Mouse (Mus musculus): ENCODE results near the gene Arrb2. TPM values are rescaled to one million over a fixed set of nuclear protein-coding genes. Genes with fewer than 3 reads are reported as not detected.
A peak's percentile ranks its signal among the peaks of the same experiment; 100 is the strongest.
"Not testable (repeated sequence)": the region's sequence is repeated elsewhere in the genome, so short reads cannot be mapped to it uniquely, and the experiment has no call there.

Gene Arrb2
- polyA plus RNA-seq, 1 experiment from 2014 or later: 7.4 TPM

DNA sequence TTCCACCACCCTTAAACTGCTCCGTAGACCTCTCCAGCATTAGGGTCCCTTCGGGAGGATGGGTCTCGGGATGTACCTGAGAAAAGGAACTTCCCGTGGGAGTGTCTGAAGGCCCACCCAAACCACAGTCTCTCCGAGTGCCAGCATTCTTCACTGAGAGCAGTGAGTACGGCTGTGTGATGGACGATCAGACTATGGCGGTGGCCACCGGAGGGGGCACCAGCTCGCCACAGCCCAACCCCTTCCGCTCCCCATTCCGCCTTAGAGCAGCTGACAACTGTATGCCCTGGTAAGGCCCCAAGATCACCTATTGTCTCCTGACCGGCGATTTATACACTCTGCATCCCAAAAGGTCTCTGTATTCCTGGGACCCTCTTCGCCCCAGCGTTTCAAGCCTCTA is 32.8 kb downstream of the Arrb2 start:
- no peak for ATAC-seq
- Histone ChIP-seq H3K9ac (ENCODE audit: low read depth, low read length) (no peak overlapping the region), H3K36me3 (ENCODE audit: control insufficient read depth, insufficient read depth) (no peaks in the 10 kb centered on the region), H3K4me2 (replicated peaks; ENCODE audit: low read depth) (no peak overlapping the region), H3K9me3 (ENCODE audit: control insufficient read depth) (no peaks in the 10 kb centered on the region), H3K4me3 (ENCODE audit: low read depth, low read length) (no peak overlapping the region), H3K4me1 (replicated peaks; ENCODE audit: control insufficient read depth, insufficient read depth, low read length) (no peaks in the 10 kb centered on the region), H3K27ac (ENCODE audit: low read depth, low read length) (no peak overlapping the region), H3K27me3 (replicated peaks; ENCODE audit: control insufficient read depth, insufficient read depth, low read length) (peaks cover 14% of the 10 kb centered on the region; the same call in 1 of the 2 replicates)
- 52% methylated on average over 16 of the region's 16 CpGs for WGBS
- TF ChIP-seq CTCF (IDR thresholded peaks at IDR 0.05; ENCODE audit: low read depth): peak; percentile 30

DNA sequence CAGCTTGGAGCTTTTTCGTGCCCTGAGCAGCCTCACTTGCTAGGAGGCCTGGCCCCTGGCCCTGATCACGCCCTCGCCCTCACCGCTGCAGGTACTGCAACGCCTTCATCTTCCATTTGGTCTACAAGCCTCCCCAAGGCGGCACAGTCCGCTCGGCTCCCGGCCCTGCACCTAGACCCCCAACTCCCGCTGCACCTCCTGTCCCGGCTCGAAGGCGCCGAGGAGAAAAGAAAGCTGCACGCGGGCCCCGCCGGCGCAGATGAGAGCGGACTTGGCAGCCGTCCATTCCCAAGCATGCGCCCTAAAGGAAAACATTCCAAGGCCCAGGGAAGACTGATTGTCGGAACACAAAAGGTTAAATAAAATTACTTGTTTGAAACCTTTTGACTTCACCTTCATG is 33.4 kb downstream of the Arrb2 start:
- Histone ChIP-seq H3K9ac (ENCODE audit: low read depth, low read length) (no peak overlapping the region), H3K9me3 (ENCODE audit: control insufficient read depth) (no peaks in the 10 kb centered on the region), H3K36me3 (ENCODE audit: control insufficient read depth, insufficient read depth) (no peaks in the 10 kb centered on the region), H3K4me3 (ENCODE audit: low read depth, low read length) (peak overlapping the region; percentile 19; the same call in 1 of the 2 replicates), H3K27ac (ENCODE audit: low read depth, low read length) (no peak overlapping the region), H3K4me1 (replicated peaks; ENCODE audit: control insufficient read depth, insufficient read depth, low read length) (no peaks in the 10 kb centered on the region), H3K27me3 (replicated peaks; ENCODE audit: control insufficient read depth, insufficient read depth, low read length) (peaks cover 14% of the 10 kb centered on the region; the same call in 1 of the 2 replicates), H3K4me2 (replicated peaks; ENCODE audit: low read depth) (peak overlapping the region; percentile 65)
- 16% methylated on average over 23 of the region's 23 CpGs for WGBS
- ATAC-seq: no peak
- TF ChIP-seq CTCF (IDR thresholded peaks at IDR 0.05; ENCODE audit: low read depth): no peak

DNA sequence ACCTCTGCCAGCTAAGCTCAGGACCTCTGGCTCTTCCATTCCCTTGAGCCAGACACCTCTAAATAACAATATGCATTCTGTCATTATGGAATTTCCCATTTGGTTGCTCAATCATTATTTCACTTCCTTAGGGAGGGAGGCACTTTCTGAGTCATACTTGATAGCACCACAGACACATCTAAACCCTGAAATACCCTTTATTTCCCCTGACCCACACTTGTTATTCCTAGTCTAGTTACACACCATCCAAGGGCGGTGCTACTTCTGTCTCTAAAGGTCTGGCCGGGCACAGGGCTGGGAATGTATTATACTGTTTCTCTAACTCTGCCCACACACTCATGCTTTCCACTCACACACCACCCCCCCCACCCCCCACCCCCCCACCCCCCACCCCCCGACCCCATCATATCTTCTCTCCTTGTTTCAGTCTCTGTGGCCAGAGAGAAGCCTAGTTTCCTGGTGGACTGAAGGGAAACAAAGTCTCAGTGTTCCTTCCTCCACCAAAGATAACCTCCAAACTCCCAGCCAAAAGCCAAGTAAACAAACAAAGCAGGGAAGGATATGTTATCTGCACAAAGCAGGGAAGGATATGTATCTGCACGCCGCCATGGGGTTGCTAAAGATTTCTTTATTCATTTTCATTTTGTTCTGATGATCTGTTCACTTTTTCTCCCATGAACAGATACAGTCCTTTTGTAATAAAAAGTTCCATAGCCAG is 35.6 kb downstream of the Arrb2 start:
- H3K4me2 ChIP-seq (replicated peaks; ENCODE audit: low read depth): no peak overlapping the region
- no peak for ATAC-seq
- H3K4me3 ChIP-seq (ENCODE audit: low read depth, low read length): no peak overlapping the region
- no peak overlapping the region for H3K9ac ChIP-seq (ENCODE audit: low read depth, low read length)
- no peaks in the 10 kb centered on the region for H3K9me3 ChIP-seq (ENCODE audit: control insufficient read depth)
- H3K36me3 ChIP-seq (ENCODE audit: control insufficient read depth, insufficient read depth): no peaks in the 10 kb centered on the region
- no peak overlapping the region; the same call in 1 of the 2 replicates for H3K27ac ChIP-seq (ENCODE audit: low read depth, low read length)
- 63% methylated on average over 5 of the region's 5 CpGs for WGBS
- H3K27me3 ChIP-seq (replicated peaks; ENCODE audit: control insufficient read depth, insufficient read depth, low read length): peaks cover 8% of the 10 kb centered on the region; the same call in 1 of the 2 replicates
- TF ChIP-seq CTCF (IDR thresholded peaks at IDR 0.05; ENCODE audit: low read depth): no peak
- 0 out of 2 replicates have a peak, but pooled peaks cover 4% of the 10 kb centered on the region for H3K4me1 ChIP-seq (replicated peaks; ENCODE audit: control insufficient read depth, insufficient read depth, low read length)

DNA sequence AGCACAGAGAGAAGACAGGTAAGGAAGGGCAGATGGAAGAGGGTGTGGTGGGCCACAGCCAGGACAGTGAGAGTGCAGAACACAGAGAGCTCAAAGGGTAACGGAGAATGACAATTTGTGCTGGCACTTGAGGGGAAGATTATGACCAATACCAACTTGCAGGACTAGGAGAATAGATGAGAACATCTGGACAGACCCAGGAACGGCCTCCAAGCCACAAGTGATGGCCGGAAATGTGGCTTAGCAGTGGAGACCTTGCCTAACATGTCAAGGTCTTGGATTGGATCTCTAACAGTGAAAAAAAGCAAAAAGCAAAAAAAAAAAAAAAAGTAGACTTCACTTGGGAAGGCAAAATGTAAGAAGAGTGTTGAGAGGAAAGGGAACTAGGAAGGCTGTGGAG is 37.3 kb downstream of the Arrb2 start:
- H3K4me3 ChIP-seq (ENCODE audit: low read depth, low read length): no peak overlapping the region
- peaks cover 8% of the 10 kb centered on the region; the same call in 1 of the 2 replicates for H3K27me3 ChIP-seq (replicated peaks; ENCODE audit: control insufficient read depth, insufficient read depth, low read length)
- H3K4me2 ChIP-seq (replicated peaks; ENCODE audit: low read depth): no peak overlapping the region
- H3K4me1 ChIP-seq (replicated peaks; ENCODE audit: control insufficient read depth, insufficient read depth, low read length): peaks cover 4% of the 10 kb centered on the region; the same call in 1 of the 2 replicates
- H3K36me3 ChIP-seq (ENCODE audit: control insufficient read depth, insufficient read depth): no peaks in the 10 kb centered on the region
- no peak for ATAC-seq
- no peak overlapping the region for H3K9ac ChIP-seq (ENCODE audit: low read depth, low read length)
- no peak for TF ChIP-seq CTCF (IDR thresholded peaks at IDR 0.05; ENCODE audit: low read depth)
- no peaks in the 10 kb centered on the region for H3K9me3 ChIP-seq (ENCODE audit: control insufficient read depth)
- no peak overlapping the region for H3K27ac ChIP-seq (ENCODE audit: low read depth, low read length)
- 93% methylated on average over 3 of the region's 3 CpGs for WGBS

DNA sequence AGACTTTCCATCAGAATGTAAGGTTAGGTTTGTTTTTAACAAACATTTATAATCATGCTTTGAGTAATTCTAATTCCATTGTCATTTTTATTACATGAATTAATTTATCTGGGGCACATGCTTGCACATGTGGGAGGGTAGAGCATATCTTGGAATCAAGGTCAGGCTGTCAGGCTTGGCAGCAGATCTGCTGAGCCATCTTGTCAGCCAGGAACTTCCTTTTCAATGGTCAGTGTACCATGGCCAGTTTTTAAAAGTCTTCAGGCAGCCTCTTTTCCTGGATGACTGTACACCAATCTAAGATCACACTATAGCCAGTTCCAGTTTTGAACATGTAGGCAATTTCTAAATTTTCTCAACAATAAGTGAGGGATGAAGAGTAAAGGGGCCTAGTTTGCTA is 40.3 kb downstream of the Arrb2 start:
- H3K9ac ChIP-seq (ENCODE audit: low read depth, low read length): no peak overlapping the region
- no peaks in the 10 kb centered on the region for H3K27me3 ChIP-seq (replicated peaks; ENCODE audit: control insufficient read depth, insufficient read depth, low read length)
- TF ChIP-seq CTCF (IDR thresholded peaks at IDR 0.05; ENCODE audit: low read depth): no peak

DNA sequence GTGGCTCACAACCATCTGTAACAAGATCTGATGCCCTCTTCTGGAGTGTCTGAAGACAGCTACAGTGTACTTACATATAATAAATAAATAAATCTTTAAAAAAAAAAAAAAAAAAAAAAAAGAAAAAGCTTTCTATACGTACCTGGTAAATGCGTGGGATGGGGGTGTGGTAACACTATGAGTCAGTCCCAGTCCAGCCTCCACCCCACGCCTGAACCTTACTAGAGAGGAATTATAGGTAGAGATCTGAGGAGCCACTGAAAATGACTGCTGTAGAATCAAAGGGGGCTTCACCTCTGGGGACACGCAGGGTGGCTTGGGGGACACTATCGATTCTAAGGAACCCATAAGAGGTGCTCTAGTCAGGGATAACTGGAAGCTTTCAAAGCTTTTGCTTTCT is 40.9 kb downstream of the Arrb2 start:
- H3K36me3 ChIP-seq (ENCODE audit: control insufficient read depth, insufficient read depth); H3K9ac ChIP-seq (ENCODE audit: low read depth, low read length); H3K4me2 ChIP-seq (replicated peaks; ENCODE audit: low read depth); H3K27me3 ChIP-seq (replicated peaks; ENCODE audit: control insufficient read depth, insufficient read depth, low read length); H3K4me3 ChIP-seq (ENCODE audit: low read depth, low read length); H3K9me3 ChIP-seq (ENCODE audit: control insufficient read depth); H3K4me1 ChIP-seq (replicated peaks; ENCODE audit: control insufficient read depth, insufficient read depth, low read length); H3K27ac ChIP-seq (ENCODE audit: low read depth, low read length): not testable (repeated sequence)
- ATAC-seq: peak; percentile 11; the same call in 1 of the 2 replicates
- WGBS: 75% methylated on average over 5 of the region's 5 CpGs

More for the DNA sequence above, 40.3 kb downstream of the Arrb2 start:
- Histone ChIP-seq H3K36me3 (ENCODE audit: control insufficient read depth, insufficient read depth) (no peaks in the 10 kb centered on the region), H3K4me2 (replicated peaks; ENCODE audit: low read depth) (no peak overlapping the region), H3K4me3 (ENCODE audit: low read depth, low read length) (no peak overlapping the region), H3K27ac (ENCODE audit: low read depth, low read length) (no peak overlapping the region), H3K9me3 (ENCODE audit: control insufficient read depth) (no peaks in the 10 kb centered on the region), H3K4me1 (replicated peaks; ENCODE audit: control insufficient read depth, insufficient read depth, low read length) (peaks cover 9% of the 10 kb centered on the region; the same call in 1 of the 2 replicates)
- ATAC-seq: no peak

Data from intestine, postnatal 0 days (tissue).